Comparison of ENCODE assay signal across 1 mouse cellular context in the genomic region with DNA sequence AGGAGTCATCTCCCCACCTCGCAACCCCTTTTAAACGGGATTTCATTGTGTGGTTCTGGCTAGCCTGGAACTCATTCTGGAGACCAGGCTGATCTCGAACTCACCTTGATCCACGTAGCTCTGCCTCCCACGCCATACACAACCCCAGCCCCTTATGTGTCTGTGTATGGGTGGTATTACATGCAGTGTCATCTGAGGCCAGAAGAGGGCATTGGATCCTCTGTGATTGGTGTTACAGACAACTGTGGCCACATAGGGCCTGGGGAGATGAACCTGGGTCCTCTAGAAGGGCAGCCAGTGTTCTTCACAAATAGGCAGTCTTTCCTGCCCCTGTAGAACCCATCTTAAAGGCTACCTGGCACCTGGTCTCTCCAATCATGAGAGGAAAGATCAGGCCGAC.
TF ChIP-seq lines count a peak whose summit lies in the region.

No protein-coding gene starts in this region.

TF ChIP-seq in MEL, 35 proteins besides CTCF, POLR2A, EP300 and RAD21:
- TF ChIP-seq ELF1 (IDR thresholded peaks at IDR 0.05; ENCODE audit: low read depth, low read length): no peak
- no peak for TF ChIP-seq SMC3 (IDR thresholded peaks at IDR 0.05; ENCODE audit: low read depth, low read length)
- no peak for TF ChIP-seq TAL1 (IDR thresholded peaks at IDR 0.05; ENCODE audit: low read length)
- no peak for TF ChIP-seq POLR2AphosphoS5 (IDR thresholded peaks at IDR 0.05; ENCODE audit: borderline replicate concordance, low read depth, low read length)
- no peak for TF ChIP-seq MEF2A (IDR thresholded peaks at IDR 0.05; ENCODE audit: extremely low read depth, insufficient replicate concordance, low read depth, low read length, poor library complexity, severe bottlenecking)
- TF ChIP-seq NRF1 (IDR thresholded peaks at IDR 0.05; ENCODE audit: insufficient read depth, low read depth, low read length, poor library complexity, severe bottlenecking): no peak
- TF ChIP-seq ZNF384 (IDR thresholded peaks at IDR 0.05; ENCODE audit: low read depth, low read length): no peak
- no peak for TF ChIP-seq MAFK (IDR thresholded peaks at IDR 0.05; ENCODE audit: borderline replicate concordance, low read depth, low read length)
- no peak for TF ChIP-seq ZC3H11A (IDR thresholded peaks at IDR 0.05; ENCODE audit: low read depth, low read length)
- TF ChIP-seq E2F4 (IDR thresholded peaks at IDR 0.05; ENCODE audit: borderline replicate concordance, low read depth, low read length): no peak
- no peak for TF ChIP-seq GABPA (IDR thresholded peaks at IDR 0.05; ENCODE audit: low read depth, low read length)
- TF ChIP-seq MAX (IDR thresholded peaks at IDR 0.05; ENCODE audit: low read length): no peak
